Mouse (Mus musculus): ENCODE results near the gene Robo3. TPM values are rescaled to one million over a fixed set of nuclear protein-coding genes. Genes with fewer than 3 reads are reported as not detected.

Robo3 gene
- total RNA-seq, 2 experiments from 2014 or later: not detected

GRCm38 (mm10) chr9:37375718-37376117 is 57.3 kb downstream of the Robo3 start:
- intact Hi-C loops (cut with DNase I): no loop called here
- DNase-seq: no peak

GRCm38 (mm10) chr9:37371232-37371801 is 61.7 kb downstream of the Robo3 start:
- DNase-seq: no peak
- intact Hi-C loops (cut with DNase I): no loop called here

- intact Hi-C loops (cut with DNase I): loop anchor here (5.0 kb wide), 1 partner anchor 33 kb away; the partner anchor contains the start of gene Robo4
- DNase-seq: peak; percentile 37 to 44
Observed at GRCm38 (mm10) chr9:37368860-37369259, 64.2 kb downstream of the Robo3 start.

GRCm38 (mm10) chr9:37368081-37368830 is 64.8 kb downstream of the Robo3 start:
- DNase-seq: no peak
- intact Hi-C loops (cut with DNase I): loop anchor here (5.0 kb wide), 1 partner anchor 34 kb away; the partner anchor contains the start of gene Robo4

- DNase-seq: no peak
- intact Hi-C loops (cut with DNase I): loop anchor here (5.0 kb wide), 1 partner anchor 35 kb away; the partner anchor contains the start of gene Robo4
Observed at GRCm38 (mm10) chr9:37367301-37368080, 65.6 kb downstream of the Robo3 start, which contains the start of gene Hepacam. Gene Hepacam, plus strand, starts transcription at chr9:37367351.

GRCm38 (mm10) chr9:37365706-37366105 is 67.3 kb downstream of the Robo3 start:
- intact Hi-C loops (cut with DNase I): loop anchor here (5.0 kb wide), 1 partner anchor 37 kb away; the partner anchor contains the start of gene Robo4
- DNase-seq: no peak

Other genes starting within 250 kb of the Robo3 start
- 1 to 10 TPM; 6.4 to 7.0 TPM for gene Tmem218, start 225.0 kb downstream of the Robo3 start, total RNA-seq (2021)
- gene Slc37a2, start 177.5 kb downstream of the Robo3 start, total RNA-seq (2021): 1 to 10 TPM; 2.5 to 4.5 TPM
- 1 to 10 TPM; 1.4 to 2.0 TPM for gene Ccdc15, start 84.8 kb downstream of the Robo3 start, total RNA-seq (2021)
- gene Hepacam, start 65.9 kb downstream of the Robo3 start, total RNA-seq (2021): not detected
- 10 to 100 TPM; 29.6 to 38.7 TPM for gene Robo4, start 31.3 kb downstream of the Robo3 start, total RNA-seq (2021)
- 1 to 10 TPM; 6.7 to 6.9 TPM for gene Msantd2, start 56.1 kb upstream of the Robo3 start, total RNA-seq (2021)
- gene Esam, start 94.8 kb upstream of the Robo3 start, total RNA-seq (2021): 10 to 100 TPM; 66.9 to 79.2 TPM
- 1 to 10 TPM; 4.0 to 4.7 TPM for gene Vsig2, start 106.0 kb upstream of the Robo3 start, total RNA-seq (2021)
- gene Nrgn, start 119.7 kb upstream of the Robo3 start, total RNA-seq (2021): 1 to 10 TPM; 4.5 to 6.1 TPM
- gene Siae, start 122.5 kb upstream of the Robo3 start, total RNA-seq (2021): 1 to 10 TPM; 9.6 to 9.7 TPM
- 1 to 10 TPM; 2.6 to 2.7 TPM for gene Spa17, start 180.5 kb upstream of the Robo3 start, total RNA-seq (2021)
- gene Tbrg1, start 224.1 kb upstream of the Robo3 start, total RNA-seq (2021): 10 to 100 TPM; 35.2 to 37.8 TPM
- gene Panx3, start 236.0 kb upstream of the Robo3 start, total RNA-seq (2021): not detected

Measured in heart, postnatal 36 days (tissue).